Mouse (Mus musculus) kidney, embryonic 14.5 days (tissue): ENCODE data around the gene Tomm22. TPM values are rescaled to one million over a fixed set of nuclear protein-coding genes. Genes with fewer than 3 reads are reported as not detected.

Experiments used
- polyA plus RNA-seq: library from polyadenylated mRNA; unstranded; fragments of >200 nt; fragmentation: Nextera tagmentation; extraction: Ambion mirVana; gene quantifications from 2 replicates; pipeline ENCODE4 v1.2.1, GENCODE M21; 2014

Gene Tomm22
- polyA plus RNA-seq, 1 experiment from 2014 or later = 274 TPM

Other genes starting within 250 kb of the Tomm22 start
- 88.8 and 107 TPM in 2 replicates for gene Csnk1e, start 215.3 kb upstream of the Tomm22 start, polyA plus RNA-seq
- 0.23 TPM in 1 of 2 replicates, not detected in the other for gene Kcnj4, start 165.6 kb upstream of the Tomm22 start, polyA plus RNA-seq
- 38.2 and 40.1 TPM in 2 replicates for gene Kdelr3, start 154.4 kb upstream of the Tomm22 start, polyA plus RNA-seq
- 84.7 and 93.8 TPM in 2 replicates for gene Ddx17, start 124.1 kb upstream of the Tomm22 start, polyA plus RNA-seq
- 1.4 and 2.0 TPM in 2 replicates for gene Dmc1, start 65.8 kb upstream of the Tomm22 start, polyA plus RNA-seq
- gene Fam227a, start 11.9 kb upstream of the Tomm22 start, polyA plus RNA-seq = 1.6 and 2.7 TPM in 2 replicates
- gene Cby1, start 11.7 kb upstream of the Tomm22 start, polyA plus RNA-seq = 52.4 and 56.0 TPM in 2 replicates
- 11.9 and 13.0 TPM in 2 replicates for gene Josd1, start 17.1 kb downstream of the Tomm22 start, polyA plus RNA-seq
- gene Gtpbp1, start 20.0 kb downstream of the Tomm22 start, polyA plus RNA-seq = 20.3 and 31.6 TPM in 2 replicates
- gene Sun2, start 71.7 kb downstream of the Tomm22 start, polyA plus RNA-seq = 5.1 and 6.9 TPM in 2 replicates
- 60.1 and 61.6 TPM in 2 replicates for gene Dnal4, start 107.0 kb downstream of the Tomm22 start, polyA plus RNA-seq
- 0.50 and 1.8 TPM in 2 replicates for gene Nptxr, start 133.9 kb downstream of the Tomm22 start, polyA plus RNA-seq
- gene Npcd, start 163.4 kb downstream of the Tomm22 start, polyA plus RNA-seq = 0.22 TPM in 1 of 2 replicates, not detected in the other
- 22.4 and 28.6 TPM in 2 replicates for gene Cbx6, start 163.8 kb downstream of the Tomm22 start, polyA plus RNA-seq
- gene Apobec3, start 220.8 kb downstream of the Tomm22 start, polyA plus RNA-seq = 20.3 and 25.3 TPM in 2 replicates